Mouse (Mus musculus) intestine, embryonic 14.5 days (tissue): Measurements from ENCODE around the gene Mtmr1. TPM values are rescaled to one million over a fixed set of nuclear protein-coding genes. Genes with fewer than 3 reads are reported as not detected.
"Not testable (repeated sequence)": the region's sequence is repeated elsewhere in the genome, so short reads cannot be mapped to it uniquely, and the experiment has no call there.

ENCODE experiments used
- ATAC-seq: fragments of 200-750 bp; cut with Nextera tagmentation; replicated peaks from 2 replicates; pipeline ENCODE4 v1.8.0; 2017; ENCODE audit warnings: low read depth, moderate number of reproducible peaks, moderate TSS enrichment, moderate library complexity; ENCODE audit not compliant: low FRiP score, low TSS enrichment
- DNase-seq: peaks from one replicate; pipeline ENCODE4 v3.0.0-alpha.2; 2018; ENCODE audit warnings: low spot score
- H3K27ac ChIP-seq: fragments of 300-500 bp; sonication (generic); 2 replicates; pipeline ENCODE4 v1.5.1; 2014; ENCODE audit warnings: low read depth, mild to moderate bottlenecking, control low read depth
- H3K27me3 ChIP-seq: fragments of 300-500 bp; sonication (generic); replicated peaks from 2 replicates; pipeline ENCODE4 v1.6.1; 2014; ENCODE audit warnings: low read length, control low read depth; ENCODE audit not compliant: control insufficient read depth, insufficient read depth
- H3K36me3 ChIP-seq: fragments of 300-500 bp; sonication (generic); 2 replicates; pipeline ENCODE4 v1.6.1; 2014; ENCODE audit warnings: low read length, control low read depth; ENCODE audit not compliant: control insufficient read depth, insufficient read depth
- H3K4me1 ChIP-seq: fragments of 300-500 bp; sonication (generic); replicated peaks from 2 replicates; pipeline ENCODE4 v1.6.1; 2014; ENCODE audit warnings: low read length, control low read depth, mixed read lengths; ENCODE audit not compliant: control insufficient read depth, insufficient read depth
- H3K4me2 ChIP-seq: fragments of 300-500 bp; sonication (generic); 2 replicates; pipeline ENCODE4 v1.6.1; 2014; ENCODE audit warnings: low read length
- H3K4me3 ChIP-seq: fragments of 300-500 bp; sonication (generic); 2 replicates; pipeline ENCODE4 v1.5.1; 2014; ENCODE audit warnings: low read depth, low read length, control low read depth, mixed read lengths
- H3K9ac ChIP-seq: fragments of 300-500 bp; sonication (generic); 2 replicates; pipeline ENCODE4 v1.6.1; 2014; ENCODE audit warnings: mild to moderate bottlenecking, low read length
- H3K9me3 ChIP-seq: fragments of 300-500 bp; sonication (generic); 2 replicates; pipeline ENCODE4 v1.6.1; 2016; ENCODE audit warnings: low read length, control low read depth; ENCODE audit not compliant: control insufficient read depth
- WGBS: fragments of 180-500 bp; shearing (Covaris S2); extraction: QIAGEN DNeasy Blood & Tissue Kit; methylation state at CpG from one replicate; pipeline ENCODE4 v1.1.7; 2014; 5-methylcytosine and 5-hydroxymethylcytosine counted together
- polyA plus RNA-seq: library from polyadenylated mRNA; unstranded; fragments of >200 nt; fragmentation: Nextera tagmentation; extraction: Ambion mirVana; gene quantifications from 2 replicates; pipeline ENCODE4 v1.2.1, GENCODE M21; 2014

The Mtmr1 gene
- 12.8 and 13.2 TPM in 2 replicates for polyA plus RNA-seq

- peak within 1 kb of the TSS; percentile 50 for H3K4me2 ChIP-seq
- 19% methylated on average over 29 of the region's 47 CpGs for WGBS
- H3K27me3 ChIP-seq = no peaks in the 10 kb centered on the region
- H3K4me1 ChIP-seq = no peaks in the 10 kb centered on the region
- no peaks in the 10 kb centered on the region for H3K9me3 ChIP-seq
- peak; percentile 94 for ATAC-seq
- H3K36me3 ChIP-seq = no peaks in the 10 kb centered on the region
- peak; percentile 66 for DNase-seq
- peak within 1 kb of the TSS; percentile 52 for H3K9ac ChIP-seq
- peak within 1 kb of the TSS; percentile 47 for H3K4me3 ChIP-seq
- H3K27ac ChIP-seq = peak within 1 kb of the TSS; percentile 38; the same call in 1 of the 2 replicates
Measured at GRCm38 (mm10) chrX:71364554-71364991, at the start of gene Mtmr1. Mtmr1 (plus strand) TSS chrX:71364760.

- H3K4me3 ChIP-seq = no peak overlapping the region
- WGBS = 71% methylated on average over 1 of the region's 1 CpGs
- H3K27me3 ChIP-seq = no peaks in the 10 kb centered on the region
- H3K4me2 ChIP-seq = no peak overlapping the region
- H3K27ac ChIP-seq = no peak overlapping the region
- H3K4me1 ChIP-seq = no peaks in the 10 kb centered on the region
- no peak for ATAC-seq
- no peak overlapping the region for H3K9ac ChIP-seq
- no peak for DNase-seq
- H3K36me3 ChIP-seq = no peaks in the 10 kb centered on the region
- H3K9me3 ChIP-seq = no peaks in the 10 kb centered on the region
Measured at GRCm38 (mm10) chrX:71352033-71352432, 12.5 kb upstream of the Mtmr1 start.

- Histone ChIP-seq H3K4me2 (no peak overlapping the region), H3K9me3 (no peaks in the 10 kb centered on the region), H3K4me3 (no peak overlapping the region), H3K27ac (no peak overlapping the region), H3K9ac (no peak overlapping the region), H3K4me1 (no peaks in the 10 kb centered on the region), H3K36me3 (no peaks in the 10 kb centered on the region), H3K27me3 (no peaks in the 10 kb centered on the region)
- no peak for DNase-seq
- 57% methylated on average over 1 of the region's 1 CpGs for WGBS
- ATAC-seq = no peak
Measured at GRCm38 (mm10) chrX:71355331-71355730, 9.2 kb upstream of the Mtmr1 start.

GRCm38 (mm10) chrX:71361793-71362192, 2.8 kb upstream of the Mtmr1 start:
- not testable (repeated sequence) for H3K27ac ChIP-seq, H3K9ac ChIP-seq, ATAC-seq, H3K36me3 ChIP-seq, H3K4me2 ChIP-seq, H3K4me3 ChIP-seq, H3K9me3 ChIP-seq, H3K27me3 ChIP-seq, H3K4me1 ChIP-seq, DNase-seq
- WGBS = 90% methylated on average over 10 of the region's 10 CpGs

GRCm38 (mm10) chrX:71364062-71364461, 498 bp upstream of the Mtmr1 start:
- Histone ChIP-seq H3K4me3 (peak overlapping the region; percentile 47), H3K27me3 (no peaks in the 10 kb centered on the region), H3K9me3 (no peaks in the 10 kb centered on the region), H3K27ac (no peak overlapping the region), H3K4me2 (peak overlapping the region; percentile 50), H3K9ac (peak overlapping the region; percentile 52; the same call in 1 of the 2 replicates), H3K36me3 (no peaks in the 10 kb centered on the region), H3K4me1 (no peaks in the 10 kb centered on the region)
- no peak for ATAC-seq
- WGBS = 59% methylated on average over 5 of the region's 5 CpGs
- no peak for DNase-seq

- Histone ChIP-seq H3K27ac (peak overlapping the region; percentile 38; the same call in 1 of the 2 replicates), H3K36me3 (no peaks in the 10 kb centered on the region), H3K4me3 (peak overlapping the region; percentile 47), H3K9ac (peak overlapping the region; percentile 52), H3K27me3 (no peaks in the 10 kb centered on the region), H3K4me1 (no peaks in the 10 kb centered on the region), H3K9me3 (no peaks in the 10 kb centered on the region), H3K4me2 (peak overlapping the region; percentile 50)
- DNase-seq = peak; percentile 66
- peak; percentile 73 for ATAC-seq
- WGBS = 32% methylated on average over 9 of the region's 20 CpGs
Measured at GRCm38 (mm10) chrX:71365011-71365410, 451 bp downstream of the Mtmr1 start.

- WGBS = 54% methylated on average over 3 of the region's 3 CpGs
- peak overlapping the region; percentile 52; the same call in 1 of the 2 replicates for H3K9ac ChIP-seq
- no peak overlapping the region for H3K27ac ChIP-seq
- DNase-seq (peak; percentile 49), ATAC-seq (no peak)
- no peaks in the 10 kb centered on the region for H3K9me3 ChIP-seq
- peak overlapping the region; percentile 47 for H3K4me3 ChIP-seq
- no peaks in the 10 kb centered on the region for H3K36me3 ChIP-seq
- no peaks in the 10 kb centered on the region for H3K27me3 ChIP-seq
- H3K4me1 ChIP-seq = no peaks in the 10 kb centered on the region
- H3K4me2 ChIP-seq = peak overlapping the region; percentile 50
Measured at GRCm38 (mm10) chrX:71365510-71365909, 950 bp downstream of the Mtmr1 start.

GRCm38 (mm10) chrX:71366973-71367372, 2.4 kb downstream of the Mtmr1 start:
- Histone ChIP-seq H3K4me2 (no peak overlapping the region), H3K27ac (no peak overlapping the region), H3K4me1 (no peaks in the 10 kb centered on the region), H3K4me3 (no peak overlapping the region), H3K36me3 (no peaks in the 10 kb centered on the region), H3K27me3 (no peaks in the 10 kb centered on the region), H3K9me3 (no peaks in the 10 kb centered on the region), H3K9ac (no peak overlapping the region)
- no peak for ATAC-seq
- no peak for DNase-seq

GRCm38 (mm10) chrX:71376781-71377180, 12.2 kb downstream of the Mtmr1 start:
- H3K36me3 ChIP-seq = no peaks in the 10 kb centered on the region
- H3K27ac ChIP-seq = no peak overlapping the region
- no peak overlapping the region for H3K4me2 ChIP-seq
- no peaks in the 10 kb centered on the region for H3K4me1 ChIP-seq
- H3K4me3 ChIP-seq = no peak overlapping the region
- DNase-seq = no peak
- ATAC-seq = no peak
- H3K9me3 ChIP-seq = no peaks in the 10 kb centered on the region
- H3K9ac ChIP-seq = no peak overlapping the region
- H3K27me3 ChIP-seq = no peaks in the 10 kb centered on the region
- 91% methylated on average over 1 of the region's 1 CpGs for WGBS
